Mouse (Mus musculus) CD8-positive naive resting alpha-beta T cell, adult 2 months (primary cell): ENCODE measurements at regions not wholly inside any gene's neighbourhood (a gene's known extent, or its start where the extent isn't known, plus 50 kb on each side); places are given as distances from the start of the nearest gene placed in this dataset.

Experiments
- DNase-seq, 2 experiments: peaks; one replicate each; pipeline ENCODE4 v3.0.0; 2022; ENCODE audit warnings: low read depth in 2 of 2, low spot score in 2 of 2

GRCm38 (mm10) chr10:43634371-43635080 is 56.4 kb downstream of the Cd24a start:
- no peak for DNase-seq

- DNase-seq = no peak
These were observed 63.3 kb downstream of the Cd24a start for GRCm38 (mm10) chr10:43641169-43641945.

DNA sequence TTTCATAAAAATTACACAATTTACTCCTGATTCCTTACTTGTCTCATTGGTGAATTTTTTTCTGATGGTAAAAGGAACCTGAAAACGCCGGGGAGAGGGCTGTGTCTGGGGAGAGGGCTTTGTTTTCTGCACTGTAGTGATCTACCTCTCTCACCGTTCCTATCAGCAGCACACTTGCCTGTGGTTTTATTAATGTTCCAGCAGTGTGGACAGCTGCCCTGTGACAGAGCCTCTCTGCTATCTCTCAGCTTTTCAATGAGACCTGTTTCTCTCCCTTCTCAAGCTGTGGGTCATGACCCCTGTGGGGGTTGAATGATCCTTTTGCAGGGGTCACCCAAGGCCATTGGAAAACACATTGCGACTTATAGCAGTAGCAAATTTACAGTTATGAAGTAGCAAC is 68.2 kb downstream of the Cd24a start:
- no peak for DNase-seq

- DNase-seq = no peak
These were observed 68.9 kb downstream of the Cd24a start for GRCm38 (mm10) chr10:43646965-43647364.

DNA sequence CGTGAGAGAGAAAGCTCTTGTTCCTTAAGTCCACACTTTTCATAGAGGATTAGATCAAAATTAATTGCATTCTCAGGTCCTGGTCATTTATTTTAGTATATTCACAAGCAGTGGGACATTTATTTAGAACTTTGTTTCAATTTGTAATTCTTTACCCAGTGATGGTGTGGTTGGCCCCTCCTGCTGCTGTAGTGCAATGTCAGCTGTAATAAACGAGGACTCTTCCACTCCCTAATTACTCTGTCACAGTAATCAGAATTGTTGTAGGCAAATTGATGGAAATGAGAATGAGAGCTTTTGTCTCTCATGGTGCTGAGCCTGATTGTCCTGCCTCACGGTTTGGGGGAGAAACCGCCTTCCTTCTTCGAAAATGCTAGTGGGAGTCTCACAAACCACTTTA is 70.1 kb downstream of the Cd24a start:
- no peak for DNase-seq

GRCm38 (mm10) chr10:43648815-43649447 is 70.8 kb downstream of the Cd24a start:
- no peak for DNase-seq

DNA sequence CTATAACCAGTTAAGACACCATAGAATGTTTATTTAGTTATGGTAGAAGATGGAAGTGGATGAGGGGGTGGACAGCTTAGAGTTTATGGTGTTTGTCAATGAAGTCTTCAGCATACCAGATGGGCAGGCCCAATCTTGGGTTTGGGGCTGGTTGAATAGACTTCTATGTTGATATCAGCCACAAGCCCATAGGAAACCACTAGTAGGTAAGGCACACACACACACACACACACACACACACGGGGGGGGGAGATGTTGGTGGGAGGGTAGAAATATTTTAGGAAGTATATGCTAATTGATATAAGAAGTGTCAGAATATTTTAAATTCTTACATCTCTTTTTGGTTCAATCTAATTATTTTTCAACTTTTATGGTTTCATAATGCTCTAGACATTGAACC is 72.4 kb downstream of the Cd24a start:
- DNase-seq = no peak

DNA sequence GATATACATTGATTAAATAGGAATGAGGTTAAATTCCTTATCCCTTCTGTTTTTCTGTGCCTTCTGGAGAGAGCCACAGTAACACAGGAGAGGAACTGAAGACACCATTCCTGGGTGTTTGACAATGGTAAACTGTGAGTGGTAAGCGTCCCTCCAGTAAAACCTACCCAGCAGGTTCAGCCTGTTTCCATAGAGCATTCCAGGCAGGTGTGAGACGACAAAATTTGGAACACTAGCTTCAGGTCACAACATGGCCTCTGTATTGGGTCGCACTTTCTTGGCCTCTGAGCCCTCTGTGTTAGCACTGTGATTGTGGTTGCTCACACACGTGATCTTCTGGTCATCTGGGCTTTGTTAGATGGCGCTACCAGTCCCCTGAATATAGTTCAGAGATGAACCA is 73.4 kb downstream of the Cd24a start:
- DNase-seq = no peak

- no peak for DNase-seq
These were observed 73.8 kb downstream of the Cd24a start for GRCm38 (mm10) chr10:43651915-43652314.

- DNase-seq = no peak
These were observed 77.1 kb downstream of the Cd24a start for GRCm38 (mm10) chr10:43655082-43655671.

- DNase-seq = no peak
These were observed 77.6 kb downstream of the Cd24a start for GRCm38 (mm10) chr10:43655680-43656079.

- no peak for DNase-seq
These were observed 78.1 kb downstream of the Cd24a start for GRCm38 (mm10) chr10:43656207-43656606.

DNA sequence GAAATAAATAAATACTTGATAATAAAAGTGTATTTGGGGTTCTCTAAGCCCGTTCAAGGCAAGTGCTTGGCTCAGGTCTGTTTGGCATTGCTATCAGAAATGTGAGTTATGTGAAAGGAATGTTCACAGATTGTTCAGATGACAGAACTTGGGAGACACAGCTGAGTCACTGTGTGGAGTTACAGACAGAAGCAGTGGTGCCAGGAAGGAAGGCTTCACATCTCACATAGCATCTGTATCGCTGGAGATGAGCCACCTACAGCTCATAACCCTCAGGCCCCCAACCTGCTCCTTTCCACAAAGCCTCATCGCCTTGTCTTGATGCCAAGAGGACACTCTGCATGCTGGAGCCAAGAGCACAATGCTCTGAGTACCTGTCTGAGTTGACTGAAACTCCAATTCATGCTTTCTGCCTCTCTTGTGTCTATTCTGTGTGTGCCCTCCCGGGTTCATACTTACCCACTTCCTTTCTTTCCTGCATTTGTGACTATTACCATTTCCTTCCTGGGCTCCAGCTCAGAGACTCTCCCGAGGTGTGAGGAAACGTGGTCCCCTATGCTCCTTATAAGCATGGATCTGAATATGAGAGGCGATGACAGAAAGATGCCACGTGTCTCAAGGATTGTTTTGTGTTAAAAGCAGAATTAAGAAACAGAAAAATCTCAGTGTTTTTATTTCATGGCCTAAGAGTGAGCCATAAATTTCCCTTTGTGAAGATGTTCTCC is 79.6 kb downstream of the Cd24a start:
- no peak for DNase-seq

GRCm38 (mm10) chr10:43658226-43658593 is 80.1 kb downstream of the Cd24a start:
- no peak for DNase-seq

DNA sequence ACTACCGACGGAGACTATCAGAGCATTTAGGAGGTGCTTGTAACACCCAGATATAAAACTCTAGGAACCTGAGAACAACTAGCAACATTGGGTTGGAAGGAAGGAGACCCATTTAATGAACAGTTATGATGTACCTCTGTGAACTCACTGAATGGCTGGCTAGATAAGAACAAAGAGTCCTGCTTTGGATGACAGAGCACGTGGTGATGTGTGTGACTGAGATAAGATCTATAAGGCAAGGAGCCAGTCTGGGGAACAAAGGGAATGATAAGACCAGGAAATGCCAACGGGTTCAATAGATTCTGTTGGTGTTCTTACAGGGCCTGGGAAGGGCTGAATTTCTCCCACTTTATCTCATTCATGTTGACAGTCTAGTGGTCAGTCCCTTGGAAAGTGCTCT is 86.8 kb downstream of the Cd24a start:
- DNase-seq = no peak

DNA sequence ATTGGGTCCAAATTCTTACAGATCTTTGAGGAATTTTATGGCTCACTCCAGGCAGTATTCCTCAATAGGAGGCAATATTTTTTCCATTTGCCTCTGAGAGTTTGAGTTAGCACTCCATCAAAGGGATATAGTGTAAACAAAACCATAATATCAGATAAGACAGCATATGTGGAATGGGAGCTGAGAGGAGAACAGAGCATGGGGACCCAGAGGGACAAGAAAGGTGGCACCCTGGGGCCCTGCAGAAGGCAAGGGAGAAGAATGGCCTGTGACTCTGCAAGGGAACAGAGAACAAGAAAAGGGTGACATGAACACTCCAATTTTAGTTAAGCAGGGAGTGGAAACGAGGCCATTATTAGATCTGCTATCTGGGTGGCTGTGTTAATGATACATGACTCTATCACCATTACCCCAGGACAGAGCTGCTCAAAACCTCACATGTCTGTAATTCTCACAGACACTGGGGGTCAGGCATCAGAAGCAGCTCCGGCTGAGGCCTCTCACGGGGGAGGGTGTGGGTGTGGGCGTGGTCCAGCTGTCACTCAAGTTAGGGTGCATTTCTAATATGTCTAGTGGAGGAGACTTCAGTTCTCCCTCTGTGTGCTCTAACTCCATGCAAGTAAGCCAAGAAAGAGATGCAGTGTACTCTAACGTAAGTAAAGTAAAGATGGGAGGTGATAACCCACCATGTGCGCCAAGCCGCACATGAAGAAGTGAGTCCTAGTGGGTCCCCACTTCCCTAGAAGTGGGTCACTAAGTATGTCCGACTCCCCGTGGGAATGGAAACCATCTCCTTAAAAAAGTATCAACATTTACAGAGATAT is 88.4 kb downstream of the Cd24a start:
- DNase-seq = no peak

DNA sequence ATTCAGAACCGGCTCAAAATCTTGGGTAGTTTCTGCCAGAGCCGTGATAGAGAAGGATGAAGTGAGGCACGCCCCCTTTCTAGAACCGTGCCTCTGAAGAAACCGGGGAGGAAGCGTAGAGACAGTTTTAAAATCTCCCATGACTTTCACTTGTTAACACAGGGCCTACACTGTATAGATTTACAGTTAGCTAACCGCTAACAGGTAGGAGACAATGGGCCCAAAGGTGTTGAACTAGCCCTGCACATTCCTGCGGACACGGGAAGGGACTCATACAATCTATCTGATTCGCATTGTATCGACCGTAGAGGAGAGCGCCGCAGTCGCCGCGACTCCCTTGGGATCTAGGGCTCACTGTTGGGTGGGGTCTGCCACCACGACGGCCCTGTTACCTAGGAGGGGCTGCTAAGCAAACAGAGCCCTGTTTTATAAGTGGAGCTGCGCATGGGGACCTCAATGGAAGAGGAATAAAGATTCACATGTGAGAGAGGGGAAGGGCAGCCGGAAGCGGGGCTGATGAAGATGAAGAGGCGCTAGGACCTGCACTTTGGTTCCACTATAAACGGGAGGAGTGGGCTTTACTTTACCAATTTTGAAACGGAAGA is 89.1 kb downstream of the Cd24a start:
- no peak for DNase-seq

GRCm38 (mm10) chr10:43667732-43668247 is 89.7 kb downstream of the Cd24a start:
- no peak for DNase-seq

- DNase-seq = no peak
These were observed 91.4 kb downstream of the Cd24a start for GRCm38 (mm10) chr10:43669471-43669870.

DNA sequence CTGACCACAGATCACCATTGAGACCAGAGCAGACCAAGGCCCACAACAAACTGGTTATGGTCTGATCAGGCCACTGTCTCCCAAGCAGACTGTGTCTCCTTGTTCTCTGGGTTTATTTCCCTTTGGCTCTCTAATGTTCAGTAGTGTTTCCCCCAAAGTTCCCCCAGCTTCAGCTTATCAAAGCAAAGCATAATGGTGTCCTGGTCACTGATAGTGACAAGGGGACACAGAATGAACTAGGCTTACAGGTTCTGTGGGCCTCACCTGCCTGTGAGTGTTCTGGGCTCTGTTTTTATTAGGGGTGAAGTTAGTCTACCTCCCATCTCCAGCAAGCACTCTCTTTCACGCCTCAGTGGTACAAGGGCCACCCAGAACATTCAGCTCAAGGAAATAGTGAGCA is 92.7 kb downstream of the Cd24a start:
- DNase-seq = no peak
